Mouse (Mus musculus) C2C12 (cell line): ENCODE data around the gene Ift122.
A peak's percentile ranks its signal among the peaks of the same experiment; 100 is the strongest.
"Not testable (repeated sequence)": the region's sequence is repeated elsewhere in the genome, so short reads cannot be mapped to it uniquely, and the experiment has no call there.

Experiments
- CTCF ChIP-seq: IDR thresholded peaks from one replicate; pipeline ENCODE4 v1.5.1; 2011; ENCODE audit not compliant: control insufficient read depth, insufficient read depth, insufficient read length
- MAX ChIP-seq: IDR thresholded peaks from one replicate; pipeline ENCODE4 v1.6.1; 2011; ENCODE audit warnings: mild to moderate bottlenecking, control low read depth
- MYOG ChIP-seq: IDR thresholded peaks from one replicate; pipeline ENCODE4 v1.6.1; 2011; ENCODE audit not compliant: control insufficient read depth, insufficient read length; ENCODE audit errors: extremely low read depth
- USF1 ChIP-seq: IDR thresholded peaks from one replicate; pipeline ENCODE4 v1.6.1; 2011; ENCODE audit warnings: low read depth, mild to moderate bottlenecking, control low read depth, moderate library complexity

GRCm38 (mm10) chr6:115823850-115824464 is 29.3 kb upstream of the Ift122 start:
- TF ChIP-seq USF1, MAX, MYOG: not testable (repeated sequence)
- TF ChIP-seq CTCF: peak; percentile 38
